Mouse (Mus musculus) kidney, embryonic 14.5 days (tissue): ENCODE data around the gene Aif1l. TPM values are rescaled to one million over a fixed set of nuclear protein-coding genes. Genes with fewer than 3 reads are reported as not detected.

ENCODE experiments used
- ATAC-seq: fragments of 200-750 bp; cut with Nextera tagmentation; 2 replicates; pipeline ENCODE4 v1.8.0; 2017; ENCODE audit warnings: moderate number of reproducible peaks, mild to moderate bottlenecking, moderate TSS enrichment, moderate library complexity; ENCODE audit not compliant: low FRiP score, low TSS enrichment
- H3K27ac ChIP-seq: fragments of 300-500 bp; sonication (generic); 2 replicates; pipeline ENCODE4 v1.5.1; 2014; ENCODE audit warnings: low read depth, mild to moderate bottlenecking, low read length, moderate library complexity, mixed read lengths
- H3K27me3 ChIP-seq: fragments of 300-500 bp; sonication (generic); 2 replicates; pipeline ENCODE4 v1.6.1; 2014; ENCODE audit warnings: mild to moderate bottlenecking, low read length; ENCODE audit not compliant: control insufficient read depth, insufficient read depth
- H3K36me3 ChIP-seq: fragments of 300-500 bp; sonication (generic); 2 replicates; pipeline ENCODE4 v1.6.1; 2014; ENCODE audit warnings: low read length, mixed read lengths; ENCODE audit not compliant: control insufficient read depth, insufficient read depth
- H3K4me1 ChIP-seq: fragments of 300-500 bp; sonication (generic); 2 replicates; pipeline ENCODE4 v1.6.1; 2014; ENCODE audit warnings: low read length, mixed read lengths; ENCODE audit not compliant: control insufficient read depth, insufficient read depth
- H3K4me2 ChIP-seq: fragments of 300-500 bp; sonication (generic); replicated peaks from 2 replicates; pipeline ENCODE4 v1.6.1; 2014; ENCODE audit warnings: low read depth, mild to moderate bottlenecking, low read length
- H3K4me3 ChIP-seq: fragments of 300-500 bp; sonication (generic); 2 replicates; pipeline ENCODE4 v1.5.1; 2014; ENCODE audit warnings: mild to moderate bottlenecking, low read length
- H3K9ac ChIP-seq: fragments of 300-500 bp; sonication (generic); 2 replicates; pipeline ENCODE4 v1.6.1; 2014; ENCODE audit warnings: low read depth, mild to moderate bottlenecking, low read length, moderate library complexity
- H3K9me3 ChIP-seq: fragments of 300-500 bp; sonication (generic); 2 replicates; pipeline ENCODE4 v1.6.1; 2016; ENCODE audit warnings: low read length; ENCODE audit not compliant: control insufficient read depth
- WGBS: fragments of 180-500 bp; shearing (Covaris S2); extraction: QIAGEN DNeasy Blood & Tissue Kit; methylation state at CpG from one replicate; pipeline ENCODE4 v1.1.7; 2014; 5-methylcytosine and 5-hydroxymethylcytosine counted together
- polyA plus RNA-seq: library from polyadenylated mRNA; unstranded; fragments of >200 nt; fragmentation: Nextera tagmentation; extraction: Ambion mirVana; gene quantifications from 2 replicates; pipeline ENCODE4 v1.2.1, GENCODE M21; 2014

The Aif1l gene
- polyA plus RNA-seq, 1 experiment from 2014 or later = 72.1 TPM

GRCm38 (mm10) chr2:31915112-31915511, 34.8 kb upstream of the Aif1l start:
- Histone ChIP-seq H3K9me3 (no peaks in the 10 kb centered on the region), H3K4me2 (no peak overlapping the region), H3K9ac (no peak overlapping the region), H3K27me3 (no peaks in the 10 kb centered on the region), H3K4me3 (no peak overlapping the region), H3K27ac (no peak overlapping the region), H3K36me3 (no peaks in the 10 kb centered on the region), H3K4me1 (no peaks in the 10 kb centered on the region)
- WGBS = 20% methylated on average over 4 of the region's 4 CpGs
- no peak for ATAC-seq

DNA sequence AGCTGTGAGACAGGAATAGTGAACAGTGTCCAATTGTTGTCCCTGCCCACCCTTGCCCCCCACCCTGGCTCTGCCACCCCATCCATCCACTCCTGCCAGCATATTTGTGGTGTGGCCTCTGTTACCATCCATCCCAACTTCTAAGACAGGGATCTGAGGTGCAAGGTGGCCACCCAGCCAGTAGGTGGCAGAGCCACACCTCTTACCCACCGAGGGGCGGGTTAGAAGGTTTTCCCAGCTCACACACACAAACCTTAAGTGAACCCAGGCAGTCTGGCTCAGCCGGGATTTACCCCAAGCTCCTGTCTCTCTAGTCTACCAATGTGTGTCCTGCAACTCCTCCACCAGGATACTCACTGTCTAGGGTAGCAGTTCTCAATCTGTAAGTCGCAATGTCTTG, 32.3 kb upstream of the Aif1l start:
- Histone ChIP-seq H3K9ac (no peak overlapping the region), H3K27ac (no peak overlapping the region), H3K27me3 (no peaks in the 10 kb centered on the region), H3K4me1 (no peaks in the 10 kb centered on the region), H3K9me3 (no peaks in the 10 kb centered on the region), H3K36me3 (no peaks in the 10 kb centered on the region), H3K4me2 (no peak overlapping the region), H3K4me3 (no peak overlapping the region)
- WGBS = 27% methylated on average over 4 of the region's 4 CpGs
- peak; percentile 52; the same call in 1 of the 2 replicates for ATAC-seq

GRCm38 (mm10) chr2:31923645-31924044, 26.3 kb upstream of the Aif1l start:
- Histone ChIP-seq H3K27me3 (no peaks in the 10 kb centered on the region), H3K4me1 (no peaks in the 10 kb centered on the region), H3K9me3 (no peaks in the 10 kb centered on the region), H3K4me3 (no peak overlapping the region), H3K9ac (no peak overlapping the region), H3K36me3 (no peaks in the 10 kb centered on the region), H3K27ac (no peak overlapping the region), H3K4me2 (no peak overlapping the region)
- 83% methylated on average over 4 of the region's 4 CpGs for WGBS
- ATAC-seq = no peak

DNA sequence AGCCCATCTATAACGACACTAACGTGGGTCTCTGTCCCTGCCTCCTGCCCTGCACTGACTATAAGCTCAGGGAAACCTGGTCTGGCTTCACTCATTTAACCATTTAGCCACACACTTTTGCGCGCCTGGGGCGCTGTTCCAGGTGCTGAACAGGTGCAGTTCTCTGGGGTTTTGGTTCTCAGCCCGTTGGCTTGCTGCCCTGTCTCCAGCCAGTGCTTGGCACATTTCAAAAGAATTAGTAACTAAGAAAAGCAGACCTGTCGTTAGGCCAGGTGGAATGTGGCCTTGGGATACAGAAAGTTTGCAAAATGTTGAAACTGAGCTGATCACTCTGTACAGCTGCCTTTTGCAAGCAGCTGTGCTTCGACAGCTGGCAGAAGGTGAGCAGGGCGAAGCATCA, 25.1 kb upstream of the Aif1l start:
- Histone ChIP-seq H3K9me3 (no peaks in the 10 kb centered on the region), H3K36me3 (no peaks in the 10 kb centered on the region), H3K4me2 (no peak overlapping the region), H3K27ac (no peak overlapping the region), H3K27me3 (no peaks in the 10 kb centered on the region), H3K9ac (no peak overlapping the region), H3K4me1 (no peaks in the 10 kb centered on the region), H3K4me3 (no peak overlapping the region)
- no peak for ATAC-seq
- whole genome bisulfite sequencing = 28% methylated on average over 9 of the region's 9 CpGs

DNA sequence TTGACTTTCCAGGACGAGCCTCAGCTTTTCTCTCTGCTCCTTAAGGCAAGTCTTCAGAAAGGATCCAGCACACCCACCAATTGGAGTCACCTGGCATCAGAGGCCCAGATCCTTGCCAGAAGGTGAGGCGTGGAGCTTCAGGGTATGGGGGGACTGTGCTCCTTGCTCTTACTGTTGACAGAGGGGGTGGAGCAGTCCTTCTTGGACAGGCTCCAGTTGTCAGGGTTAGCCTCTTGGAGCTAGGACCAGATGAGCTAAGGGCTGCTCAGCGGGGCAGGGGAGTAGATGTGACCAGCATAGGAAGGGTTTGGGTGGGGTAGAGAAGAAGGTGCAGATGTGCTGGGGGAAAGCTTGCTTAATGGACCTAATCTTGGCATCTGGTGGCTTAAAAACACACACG, 24.0 kb upstream of the Aif1l start:
- Histone ChIP-seq H3K36me3 (no peaks in the 10 kb centered on the region), H3K4me3 (no peak overlapping the region), H3K9ac (no peak overlapping the region), H3K9me3 (no peaks in the 10 kb centered on the region), H3K27ac (no peak overlapping the region), H3K4me1 (no peaks in the 10 kb centered on the region), H3K27me3 (no peaks in the 10 kb centered on the region), H3K4me2 (no peak overlapping the region)
- ATAC-seq = no peak
- 54% methylated on average over 4 of the region's 4 CpGs for WGBS

DNA sequence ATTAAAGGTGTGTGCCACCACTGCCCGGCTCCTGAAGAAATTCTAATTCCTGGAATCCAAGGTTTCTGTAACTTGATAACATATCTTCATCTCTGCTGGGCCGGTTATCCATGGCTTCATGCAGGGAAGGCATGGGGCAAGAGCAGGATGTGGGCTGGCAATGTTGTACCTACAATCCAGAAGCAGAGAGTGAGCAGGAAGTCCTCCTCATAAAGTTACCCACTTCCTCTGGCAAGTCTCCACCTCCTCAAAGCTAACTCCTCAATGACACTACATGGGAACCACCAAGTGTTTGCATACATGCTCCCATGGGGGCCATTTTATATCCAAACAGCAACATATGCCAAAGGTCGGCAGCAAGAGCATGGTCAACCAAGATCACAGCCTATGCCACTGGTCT, 20.3 kb upstream of the Aif1l start:
- no peak overlapping the region for H3K9ac ChIP-seq
- H3K9me3 ChIP-seq = no peaks in the 10 kb centered on the region
- H3K4me3 ChIP-seq = no peak overlapping the region
- 83% methylated on average over 3 of the region's 3 CpGs for WGBS
- ATAC-seq = no peak
- H3K27ac ChIP-seq = no peak overlapping the region
- no peaks in the 10 kb centered on the region for H3K27me3 ChIP-seq
- H3K4me2 ChIP-seq = no peak overlapping the region
- H3K36me3 ChIP-seq = no peaks in the 10 kb centered on the region
- no peaks in the 10 kb centered on the region for H3K4me1 ChIP-seq

- 33% methylated on average over 4 of the region's 4 CpGs for WGBS
- H3K27me3 ChIP-seq = no peaks in the 10 kb centered on the region
- no peak for ATAC-seq
Observed at GRCm38 (mm10) chr2:31934551-31934950, 15.4 kb upstream of the Aif1l start.

GRCm38 (mm10) chr2:31935054-31935453, 14.9 kb upstream of the Aif1l start:
- Histone ChIP-seq H3K4me3 (no peak overlapping the region), H3K36me3 (no peaks in the 10 kb centered on the region), H3K27me3 (no peaks in the 10 kb centered on the region), H3K4me2 (no peak overlapping the region), H3K27ac (no peak overlapping the region), H3K9ac (no peak overlapping the region), H3K9me3 (no peaks in the 10 kb centered on the region), H3K4me1 (no peaks in the 10 kb centered on the region)
- 12% methylated on average over 4 of the region's 4 CpGs for WGBS
- no peak for ATAC-seq

More at GRCm38 (mm10) chr2:31934551-31934950, 15.4 kb upstream of the Aif1l start:
- Histone ChIP-seq H3K4me3 (no peak overlapping the region), H3K9ac (no peak overlapping the region), H3K27ac (no peak overlapping the region), H3K9me3 (no peaks in the 10 kb centered on the region), H3K36me3 (no peaks in the 10 kb centered on the region), H3K4me2 (no peak overlapping the region), H3K4me1 (no peaks in the 10 kb centered on the region)

GRCm38 (mm10) chr2:31938298-31938697, 11.6 kb upstream of the Aif1l start:
- H3K9ac ChIP-seq = no peak overlapping the region
- no peaks in the 10 kb centered on the region for H3K27me3 ChIP-seq
- no peak overlapping the region for H3K4me3 ChIP-seq
- H3K4me1 ChIP-seq = no peaks in the 10 kb centered on the region
- H3K9me3 ChIP-seq = no peaks in the 10 kb centered on the region
- 80% methylated on average over 1 of the region's 1 CpGs for WGBS
- H3K27ac ChIP-seq = no peak overlapping the region
- no peak for ATAC-seq
- no peak overlapping the region for H3K4me2 ChIP-seq
- no peaks in the 10 kb centered on the region for H3K36me3 ChIP-seq

GRCm38 (mm10) chr2:31943011-31943410, 6.9 kb upstream of the Aif1l start:
- Histone ChIP-seq H3K27ac (no peak overlapping the region), H3K27me3 (no peaks in the 10 kb centered on the region), H3K9me3 (no peaks in the 10 kb centered on the region), H3K4me1 (no peaks in the 10 kb centered on the region), H3K36me3 (no peaks in the 10 kb centered on the region), H3K9ac (no peak overlapping the region), H3K4me2 (no peak overlapping the region), H3K4me3 (no peak overlapping the region)
- ATAC-seq = no peak
- WGBS = 81% methylated on average over 4 of the region's 4 CpGs
